20 mouse cellular contexts compared by ENCODE assay signal in the genomic region with DNA sequence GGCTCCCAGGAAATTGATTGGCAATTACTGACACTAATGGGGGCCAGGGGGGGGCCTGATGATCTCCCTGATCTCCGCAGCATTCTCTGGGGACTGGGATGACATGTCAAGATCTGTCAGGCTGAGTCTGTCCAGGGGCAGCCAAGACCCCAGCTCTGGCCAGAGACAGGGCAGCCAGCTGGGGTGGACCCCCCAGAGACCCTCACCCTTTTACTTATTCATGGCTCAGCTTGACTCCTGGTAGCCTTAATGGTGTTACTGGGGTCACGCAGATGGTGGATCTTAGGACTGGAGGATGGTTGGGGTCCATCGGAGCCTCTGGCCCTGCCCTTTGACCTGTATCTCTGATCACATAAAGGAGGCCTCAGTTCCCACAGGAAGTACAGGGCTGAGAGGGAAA.
A peak's percentile ranks its signal among the peaks of the same experiment; 100 is the strongest.
DNase-seq lines count a peak whose midpoint lies in the region; ATAC-seq and TF ChIP-seq lines count a peak whose summit lies in the region.
"Had no signal": no experiment of that assay in that cellular context is flagged by ENCODE, and none has a peak within 500 bp of the region (broad histone marks: within the 10 kb centered on the region; RNA-seq: fewer than 3 reads in every experiment).

No protein-coding gene starts in this region.

- no peak for TF ChIP-seq CTCF in lung, adult 2 months (IDR thresholded peaks at IDR 0.05; ENCODE audit: insufficient read depth, low read length)

- H3K4me3 ChIP-seq in hindbrain, embryonic 10.5 days, result no peak overlapping the region
- H3K4me3 ChIP-seq in hindbrain, embryonic 16.5 days (ENCODE audit: low read length), result no peak overlapping the region
- no peak overlapping the region for H3K4me3 ChIP-seq in midbrain, embryonic 11.5 days (ENCODE audit: low read depth, low read length)
- H3K4me3 ChIP-seq in midbrain, embryonic 16.5 days (ENCODE audit: low read depth, low read length), result no peak overlapping the region
- H3K4me3 ChIP-seq in limb, embryonic 10.5 days, result no peak overlapping the region
- no peak overlapping the region for H3K4me3 ChIP-seq in midbrain, embryonic 14.5 days (replicated peaks; ENCODE audit: low read depth, low read length)
- no peak overlapping the region for H3K4me3 ChIP-seq in lung, adult 2 months (replicated peaks; ENCODE audit: extremely low read depth, low read depth, low read length)
- H3K4me3 ChIP-seq: embryonic facial prominence, embryonic 15.5 days; erythroblast, embryonic 14.5 days; gastrocnemius, adult 2 months; heart, embryonic 13.5 days; intestine, embryonic 15.5 days had no signal

- H3K9ac ChIP-seq in hindbrain, embryonic 16.5 days (ENCODE audit: low read depth, low read length), result no peak overlapping the region
- no peak overlapping the region for H3K9ac ChIP-seq in midbrain, embryonic 11.5 days (ENCODE audit: low read length)
- no peak overlapping the region for H3K9ac ChIP-seq in midbrain, embryonic 16.5 days (ENCODE audit: low read depth, low read length)
- H3K9ac ChIP-seq in midbrain, embryonic 14.5 days (replicated peaks; ENCODE audit: low read length), result no peak overlapping the region
- H3K9ac ChIP-seq: embryonic facial prominence, embryonic 15.5 days; heart, embryonic 13.5 days; intestine, embryonic 15.5 days had no signal

- peaks cover 99% of the 10 kb centered on the region for H3K4me1 ChIP-seq in hindbrain, embryonic 10.5 days (replicated peaks)
- peaks cover 43% of the 10 kb centered on the region for H3K4me1 ChIP-seq in hindbrain, embryonic 16.5 days (ENCODE audit: control insufficient read depth, insufficient read depth, low read depth, low read length)
- peaks cover 63% of the 10 kb centered on the region for H3K4me1 ChIP-seq in midbrain, embryonic 11.5 days (ENCODE audit: control insufficient read depth, insufficient read depth, low read length)
- peaks cover 44% of the 10 kb centered on the region for H3K4me1 ChIP-seq in midbrain, embryonic 16.5 days (ENCODE audit: control insufficient read depth, insufficient read depth, low read length)
- H3K4me1 ChIP-seq in limb, embryonic 10.5 days, result peaks cover 78% of the 10 kb centered on the region
- H3K4me1 ChIP-seq in midbrain, embryonic 14.5 days (ENCODE audit: control insufficient read depth, insufficient read depth, low read length), result peaks cover 51% of the 10 kb centered on the region
- H3K4me1 ChIP-seq in lung, adult 2 months (ENCODE audit: control insufficient read depth, insufficient read depth, low read length), result no peaks in the 10 kb centered on the region

- 35% methylated on average over 3 of the region's 3 CpGs for WGBS in hindbrain, embryonic 10.5 days
- WGBS in hindbrain, embryonic 16.5 days, result 38% methylated on average over 3 of the region's 3 CpGs
- 35% methylated on average over 3 of the region's 3 CpGs for WGBS in midbrain, embryonic 11.5 days
- 36% methylated on average over 3 of the region's 3 CpGs for WGBS in midbrain, embryonic 16.5 days
- 30% methylated on average over 3 of the region's 3 CpGs for WGBS in limb, embryonic 10.5 days
- 27% methylated on average over 3 of the region's 3 CpGs for WGBS in midbrain, embryonic 14.5 days
- WGBS in lung, adult 2 months, result 73% methylated on average over 3 of the region's 3 CpGs

- H3K9me3 ChIP-seq in hindbrain, embryonic 10.5 days, result no peaks in the 10 kb centered on the region
- H3K9me3 ChIP-seq in hindbrain, embryonic 16.5 days (ENCODE audit: control insufficient read depth, low read length), result no peaks in the 10 kb centered on the region
- no peaks in the 10 kb centered on the region for H3K9me3 ChIP-seq in midbrain, embryonic 11.5 days (ENCODE audit: control insufficient read depth, low read length)
- no peaks in the 10 kb centered on the region for H3K9me3 ChIP-seq in midbrain, embryonic 16.5 days (replicated peaks; ENCODE audit: control insufficient read depth, low read length, poor library complexity, severe bottlenecking)
- no peaks in the 10 kb centered on the region for H3K9me3 ChIP-seq in limb, embryonic 10.5 days (replicated peaks)
- no peaks in the 10 kb centered on the region for H3K9me3 ChIP-seq in midbrain, embryonic 14.5 days (ENCODE audit: control insufficient read depth, low read length)
- H3K9me3 ChIP-seq: embryonic facial prominence, embryonic 15.5 days; heart, embryonic 13.5 days; intestine, embryonic 15.5 days had no signal

- H3K36me3 ChIP-seq in hindbrain, embryonic 10.5 days, result 0 out of 2 replicates have a peak, but pooled peaks cover 3% of the 10 kb centered on the region
- no peaks in the 10 kb centered on the region for H3K36me3 ChIP-seq in hindbrain, embryonic 16.5 days (ENCODE audit: control insufficient read depth, insufficient read depth, low read length)
- H3K36me3 ChIP-seq in midbrain, embryonic 11.5 days (ENCODE audit: control insufficient read depth, insufficient read depth, low read length), result no peaks in the 10 kb centered on the region
- H3K36me3 ChIP-seq in midbrain, embryonic 16.5 days (ENCODE audit: control insufficient read depth, insufficient read depth, low read length), result no peaks in the 10 kb centered on the region
- 0 out of 2 replicates have a peak, but pooled peaks cover 4% of the 10 kb centered on the region for H3K36me3 ChIP-seq in limb, embryonic 10.5 days
- no peaks in the 10 kb centered on the region; the same call in 1 of the 2 replicates for H3K36me3 ChIP-seq in midbrain, embryonic 14.5 days (ENCODE audit: control insufficient read depth, insufficient read depth, low read length)
- H3K36me3 ChIP-seq: embryonic facial prominence, embryonic 15.5 days; heart, embryonic 13.5 days; intestine, embryonic 15.5 days had no signal

- ATAC-seq in hindbrain, embryonic 16.5 days, result no peak
- peak; percentile 39 for ATAC-seq in midbrain, embryonic 11.5 days (ENCODE audit: low FRiP score)
- no peak for ATAC-seq in midbrain, embryonic 16.5 days
- ATAC-seq in midbrain, embryonic 14.5 days (ENCODE audit: low FRiP score, low TSS enrichment), result no peak
- ATAC-seq: intestine, embryonic 15.5 days had no signal

- no peak overlapping the region for H3K4me2 ChIP-seq in hindbrain, embryonic 16.5 days (ENCODE audit: low read length)
- H3K4me2 ChIP-seq in midbrain, embryonic 11.5 days, result no peak overlapping the region
- H3K4me2 ChIP-seq in midbrain, embryonic 16.5 days (ENCODE audit: low read length), result no peak overlapping the region
- no peak overlapping the region for H3K4me2 ChIP-seq in midbrain, embryonic 14.5 days (ENCODE audit: low read length)
- H3K4me2 ChIP-seq: embryonic facial prominence, embryonic 15.5 days; heart, embryonic 13.5 days; intestine, embryonic 15.5 days had no signal

- H3K27me3 ChIP-seq in hindbrain, embryonic 10.5 days (ENCODE audit: insufficient read depth, poor library complexity, severe bottlenecking), result no peaks in the 10 kb centered on the region
- no peaks in the 10 kb centered on the region for H3K27me3 ChIP-seq in hindbrain, embryonic 16.5 days (replicated peaks; ENCODE audit: control insufficient read depth, insufficient read depth, low read length)
- no peaks in the 10 kb centered on the region for H3K27me3 ChIP-seq in midbrain, embryonic 11.5 days (ENCODE audit: control insufficient read depth, insufficient read depth, low read length)
- no peaks in the 10 kb centered on the region for H3K27me3 ChIP-seq in midbrain, embryonic 16.5 days (ENCODE audit: control insufficient read depth, insufficient read depth, low read depth, low read length)
- H3K27me3 ChIP-seq in limb, embryonic 10.5 days (ENCODE audit: low read depth, poor library complexity, severe bottlenecking), result 0 out of 2 replicates have a peak, but pooled peaks cover 4% of the 10 kb centered on the region
- H3K27me3 ChIP-seq in midbrain, embryonic 14.5 days (ENCODE audit: control insufficient read depth, insufficient read depth, low read length), result no peaks in the 10 kb centered on the region
- H3K27me3 ChIP-seq: embryonic facial prominence, embryonic 15.5 days; intestine, embryonic 15.5 days had no signal

- H3K27ac ChIP-seq in hindbrain, embryonic 10.5 days, result peak overlapping the region; percentile 76
- no peak overlapping the region for H3K27ac ChIP-seq in hindbrain, embryonic 16.5 days (ENCODE audit: low read depth, low read length)
- peak overlapping the region; percentile 45; the same call in 1 of the 2 replicates for H3K27ac ChIP-seq in midbrain, embryonic 11.5 days (ENCODE audit: low read depth, low read length)
- no peak overlapping the region for H3K27ac ChIP-seq in midbrain, embryonic 16.5 days (ENCODE audit: low read length)
- H3K27ac ChIP-seq in limb, embryonic 10.5 days, result peak overlapping the region; percentile 12; the same call in 1 of the 2 replicates
- H3K27ac ChIP-seq in midbrain, embryonic 14.5 days (replicated peaks; ENCODE audit: low read depth, low read length), result peak overlapping the region; percentile 32; the same call in 1 of the 2 replicates
- H3K27ac ChIP-seq: embryonic facial prominence, embryonic 15.5 days; gastrocnemius, adult 2 months; heart, embryonic 13.5 days; intestine, embryonic 15.5 days had no signal

- TF ChIP-seq POLR2A in lung, adult 2 months (IDR thresholded peaks at IDR 0.05; ENCODE audit: borderline replicate concordance, extremely low read depth, low read depth, low read length), result no peak

- DNase-seq in hindbrain, embryonic 10.5 days (ENCODE audit: low spot score), result peak; percentile 68
- no peak for DNase-seq in midbrain, embryonic 11.5 days (ENCODE audit: low spot score, missing footprints)
- no peak for DNase-seq in limb, embryonic 10.5 days (ENCODE audit: low spot score)
- no peak for DNase-seq in midbrain, embryonic 14.5 days
- no peak for DNase-seq in lung, adult 2 months
- DNase-seq: adrenal gland, adult 2 months; adrenal gland, postnatal 25 days; cerebellum, adult 18-20 months; cerebellum, adult 9-11 months; cerebellum, postnatal 36 days; gastrocnemius, adult 2 months; gastrocnemius, postnatal 25 days; heart, adult 11 months; heart, postnatal 36 days had no signal

Comparison
In these comparisons a context has a peak if more than half of its experiments do, and no peak if none do; other contexts are left out.
1. H3K27ac ChIP-seq: peak in hindbrain, embryonic 10.5 days (single experiment), midbrain, embryonic 11.5 days (single experiment), limb, embryonic 10.5 days (single experiment) and midbrain, embryonic 14.5 days (single experiment); none in hindbrain, embryonic 16.5 days (single experiment) and midbrain, embryonic 16.5 days (single experiment).